Mouse (Mus musculus) adrenal gland, postnatal 14 days (tissue): ENCODE data around the gene Pnp. TPM values are rescaled to one million over a fixed set of nuclear protein-coding genes. Genes with fewer than 3 reads are reported as not detected.
"Not testable (repeated sequence)": the region's sequence is repeated elsewhere in the genome, so short reads cannot be mapped to it uniquely, and the experiment has no call there.

Experiments used
- DNase-seq: peaks from one replicate; pipeline ENCODE4 v3.0.0; 2021; ENCODE audit warnings: mixed read lengths
- total RNA-seq: library from RNA; stranded (reverse); gene quantifications from 2 replicates; pipeline ENCODE4 v1.2.3, GENCODE M21; 2021

Gene Pnp
- total RNA-seq, 1 experiment from 2014 or later: 61.3 TPM

DNA sequence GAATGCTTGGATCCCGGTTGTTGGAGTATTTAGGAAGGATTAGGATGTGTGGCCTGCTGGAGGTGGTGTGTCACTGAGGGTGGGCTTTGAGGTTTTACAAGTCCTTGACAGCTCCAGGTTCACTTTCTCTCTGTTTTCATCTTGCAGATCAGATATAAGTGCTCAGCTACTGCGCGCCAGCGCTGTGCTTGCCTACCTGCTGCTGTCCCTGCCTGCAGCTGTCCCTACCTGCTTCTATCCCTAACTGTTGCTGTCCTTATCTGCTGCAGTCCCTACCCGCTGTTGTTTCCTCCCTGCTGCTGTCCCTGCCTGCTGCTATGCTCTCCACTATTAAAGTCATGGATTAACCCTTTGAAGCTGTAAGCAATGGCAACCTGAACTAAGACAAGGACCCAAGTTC, 44.1 kb downstream of the Pnp start:
- no peak for DNase-seq

DNA sequence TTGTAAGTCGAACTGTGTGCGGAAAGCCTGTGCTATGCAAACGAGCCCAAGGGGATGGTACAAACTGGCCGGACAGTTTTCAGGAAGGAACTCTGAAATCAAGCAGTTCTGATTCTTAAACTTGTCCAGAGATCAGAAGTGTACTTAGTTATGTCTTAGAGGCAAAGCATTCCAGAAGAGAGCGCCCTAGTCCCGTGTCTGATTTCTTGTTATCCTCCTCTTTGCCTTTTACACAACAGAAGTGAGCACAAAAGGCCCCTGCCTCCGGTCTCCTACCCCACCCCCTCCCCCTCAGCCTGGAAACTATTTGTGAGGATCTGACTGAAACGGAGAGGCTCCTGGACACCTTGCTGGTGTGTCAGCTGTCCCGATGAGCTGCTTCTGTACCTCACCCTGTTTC, 45.8 kb downstream of the Pnp start:
- DNase-seq: peak; percentile 26

DNA sequence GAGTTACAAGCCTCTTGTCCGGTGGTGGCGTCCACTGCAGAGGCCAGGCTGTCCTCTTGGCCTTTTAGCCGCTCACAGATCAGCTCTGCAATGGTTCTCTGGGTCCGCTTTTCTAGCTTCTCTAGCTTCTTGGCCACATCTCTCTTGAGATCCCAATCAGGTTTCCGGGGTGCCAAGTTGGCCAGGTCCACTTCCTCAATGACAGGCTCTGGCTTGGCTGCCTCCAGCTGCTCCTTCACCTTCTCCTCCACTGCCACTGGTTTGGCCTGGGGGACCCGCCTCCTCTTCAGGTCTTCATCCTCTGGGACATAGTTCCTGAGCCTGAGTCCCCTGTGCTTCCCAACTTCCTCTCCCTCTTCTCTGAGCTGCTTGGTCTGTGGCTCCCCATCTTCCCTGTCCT, 47.6 kb downstream of the Pnp start:
- not testable (repeated sequence) for DNase-seq

DNA sequence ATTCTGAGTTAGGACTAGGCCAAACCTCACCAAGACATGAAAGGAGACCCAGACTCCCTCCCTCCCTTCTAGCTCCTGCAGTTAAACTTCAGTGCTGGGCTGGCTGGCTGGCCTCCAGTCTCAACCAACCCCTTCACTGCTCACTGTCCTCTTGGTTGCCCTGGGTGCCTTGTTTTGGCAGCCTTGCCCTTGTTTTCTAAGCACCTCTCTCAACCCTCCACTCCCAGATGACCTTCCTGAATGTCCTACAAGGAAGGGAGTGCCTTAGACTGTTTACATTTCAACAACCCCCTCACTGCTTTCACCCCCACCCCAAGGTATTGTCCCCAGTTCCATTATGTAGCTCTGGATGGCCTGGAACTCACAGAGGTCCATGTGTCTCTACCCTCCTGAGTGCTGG, 48.7 kb downstream of the Pnp start:
- no peak for DNase-seq

DNA sequence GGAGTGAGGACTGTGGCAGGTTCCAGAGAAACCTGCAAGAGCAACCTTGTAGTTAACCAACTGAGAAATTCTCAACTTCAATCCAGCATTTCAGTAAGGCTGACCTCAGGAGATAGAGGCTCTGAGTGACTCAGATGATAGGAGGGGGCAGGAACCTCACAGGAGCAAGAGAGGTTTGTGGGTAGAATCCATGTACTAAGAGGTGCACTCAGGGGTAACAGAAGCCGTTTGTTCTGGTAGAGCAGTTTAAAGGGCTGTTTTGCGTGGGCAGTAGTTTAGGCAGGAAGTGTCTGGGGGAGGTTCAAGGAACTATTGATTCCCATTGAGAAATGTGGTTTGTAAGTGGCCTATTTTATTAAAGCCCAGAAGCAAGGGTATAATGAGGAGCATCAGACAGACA, 50.3 kb downstream of the Pnp start:
- no peak for DNase-seq

DNA sequence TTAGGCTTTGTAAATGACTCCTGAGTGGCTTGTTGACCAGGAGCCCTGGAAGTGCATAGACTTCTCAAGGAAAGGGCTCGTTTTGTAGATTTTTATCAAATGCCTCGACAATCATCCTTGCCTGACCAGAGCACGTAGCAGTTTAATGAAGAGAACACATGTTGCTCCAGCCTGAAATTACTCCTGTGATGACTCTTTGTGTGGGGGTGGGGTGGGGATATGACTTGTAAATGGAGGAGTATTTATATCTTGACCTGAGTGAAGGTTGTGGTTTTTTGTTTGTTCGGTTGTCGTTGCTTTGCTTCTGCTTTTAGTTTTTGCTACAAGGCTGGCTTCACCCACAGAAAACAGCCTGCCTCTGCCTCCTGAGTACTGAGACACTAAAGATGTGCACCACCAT, 51.0 kb downstream of the Pnp start:
- no peak for DNase-seq

DNA sequence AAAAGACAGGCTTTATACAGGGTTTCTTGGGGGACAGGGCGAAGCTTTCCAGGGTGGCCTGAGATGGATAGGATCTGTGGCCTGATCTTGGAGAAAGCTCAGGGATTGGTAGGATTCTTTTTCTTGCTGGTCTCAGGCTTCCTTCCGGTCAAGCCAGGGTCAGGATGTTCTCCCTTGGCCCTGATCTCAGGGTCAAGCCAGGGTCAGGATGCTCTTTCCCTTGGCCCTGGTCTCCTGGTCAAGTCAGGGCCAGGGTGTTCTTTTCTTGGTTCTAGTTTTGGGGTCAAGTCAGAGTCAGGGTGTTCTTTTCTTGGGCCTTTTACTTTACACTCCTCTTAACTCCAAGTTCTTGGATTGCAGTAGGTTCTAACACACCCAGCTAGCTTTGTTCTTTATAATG, 56.8 kb downstream of the Pnp start:
- DNase-seq: peak; percentile 43

DNA sequence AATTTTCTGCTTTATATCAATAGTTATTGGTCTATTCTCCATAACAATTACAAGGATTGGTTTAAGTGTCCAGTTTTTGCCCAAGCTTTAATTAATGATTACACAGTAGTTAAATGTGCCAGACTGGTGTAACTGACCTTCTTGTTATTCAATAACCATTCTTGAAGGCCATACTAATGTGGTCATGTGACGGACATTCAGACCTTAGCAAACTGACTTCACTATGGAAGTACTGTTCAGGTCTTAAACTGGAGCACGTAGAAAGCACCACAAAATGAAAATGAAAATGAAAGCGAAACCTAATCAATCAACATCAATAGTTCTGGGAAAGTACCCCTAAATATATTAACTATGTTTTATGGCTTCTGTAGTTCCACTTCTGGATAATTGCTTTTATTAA, 60.2 kb downstream of the Pnp start:
- no peak for DNase-seq

DNA sequence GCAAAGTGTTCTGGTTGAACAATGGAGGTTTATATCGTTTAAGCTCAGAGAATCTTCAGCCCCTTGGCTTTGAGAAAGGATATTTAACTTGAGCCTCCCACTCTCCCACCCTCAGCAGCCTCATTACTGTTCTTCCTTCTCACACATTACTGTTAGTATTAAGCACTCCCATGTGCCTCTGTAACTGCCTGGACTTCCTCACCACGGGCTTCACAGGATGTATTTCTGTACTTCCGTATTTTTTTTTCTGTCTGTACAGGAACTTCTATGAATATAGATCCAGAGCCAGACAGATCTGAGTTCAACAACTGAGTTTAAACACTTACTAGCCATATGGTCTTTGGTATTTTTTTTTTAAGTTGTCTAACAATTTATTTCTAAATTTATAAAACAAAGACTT, 66.2 kb downstream of the Pnp start:
- DNase-seq: no peak

DNA sequence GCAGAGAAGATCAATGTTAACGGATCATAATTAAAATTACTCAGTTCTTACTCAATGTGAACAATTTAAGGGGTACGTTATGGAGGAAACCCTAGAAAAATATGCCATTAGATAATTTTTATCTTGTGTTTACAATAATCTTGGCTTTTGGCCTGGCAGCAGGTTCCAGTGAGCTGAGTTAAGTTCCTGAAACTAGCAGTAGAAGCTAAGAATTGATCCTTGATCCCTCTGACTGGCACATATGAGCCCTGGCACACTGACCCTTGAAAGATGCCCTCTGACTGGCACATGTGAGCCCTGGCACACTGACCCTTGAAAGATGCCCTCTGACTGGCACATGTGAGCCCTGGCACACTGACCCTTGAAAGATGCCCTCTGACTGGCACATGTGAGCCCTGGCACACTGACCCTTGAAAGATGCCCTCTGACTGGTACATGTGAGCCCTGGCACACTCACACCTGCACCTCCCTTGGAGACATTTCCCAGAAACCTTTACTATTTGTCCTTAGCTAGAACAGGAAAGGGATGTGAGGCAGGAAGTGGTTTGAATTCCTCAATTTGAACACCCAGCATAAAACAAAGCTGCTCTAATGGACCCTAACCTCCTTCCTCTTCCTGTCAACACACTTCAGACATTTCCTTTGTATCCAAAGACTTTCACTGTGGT, 67.3 kb downstream of the Pnp start:
- no peak for DNase-seq

DNA sequence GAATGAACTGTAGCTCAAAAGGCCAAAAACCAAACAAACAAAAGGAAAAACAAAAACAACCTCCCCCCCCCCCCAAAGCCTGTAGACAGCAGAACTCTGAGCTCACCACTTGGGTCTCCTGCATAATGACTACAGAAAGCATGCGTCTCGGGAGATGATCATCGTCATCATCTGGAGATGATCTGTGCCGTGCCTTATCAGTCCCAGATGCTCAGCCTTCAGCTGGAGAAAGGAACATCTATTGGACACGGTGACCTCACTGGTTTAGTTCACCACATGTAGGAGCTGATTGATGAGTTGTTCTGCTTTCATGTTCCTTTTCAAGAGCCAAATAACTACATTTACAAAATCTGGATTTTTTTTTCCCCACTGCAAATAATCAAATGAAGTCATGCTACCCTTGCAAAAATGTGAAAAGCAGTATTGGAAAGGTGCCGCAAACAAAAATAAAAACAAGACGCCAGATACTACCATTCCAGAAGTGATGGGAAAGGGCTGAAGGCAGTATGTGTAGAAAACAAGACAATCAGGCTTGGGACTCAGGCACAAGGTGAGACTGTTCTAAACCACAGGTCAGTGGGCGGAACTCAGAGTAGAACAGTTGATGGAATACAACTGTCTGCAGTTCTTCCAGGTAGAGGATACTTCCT, 76.4 kb downstream of the Pnp start, which contains the start of gene Rnase10:
Gene Rnase10 (plus strand): TSS at position 600 of the 650 bp plus-strand sequence.
- DNase-seq: no peak

DNA sequence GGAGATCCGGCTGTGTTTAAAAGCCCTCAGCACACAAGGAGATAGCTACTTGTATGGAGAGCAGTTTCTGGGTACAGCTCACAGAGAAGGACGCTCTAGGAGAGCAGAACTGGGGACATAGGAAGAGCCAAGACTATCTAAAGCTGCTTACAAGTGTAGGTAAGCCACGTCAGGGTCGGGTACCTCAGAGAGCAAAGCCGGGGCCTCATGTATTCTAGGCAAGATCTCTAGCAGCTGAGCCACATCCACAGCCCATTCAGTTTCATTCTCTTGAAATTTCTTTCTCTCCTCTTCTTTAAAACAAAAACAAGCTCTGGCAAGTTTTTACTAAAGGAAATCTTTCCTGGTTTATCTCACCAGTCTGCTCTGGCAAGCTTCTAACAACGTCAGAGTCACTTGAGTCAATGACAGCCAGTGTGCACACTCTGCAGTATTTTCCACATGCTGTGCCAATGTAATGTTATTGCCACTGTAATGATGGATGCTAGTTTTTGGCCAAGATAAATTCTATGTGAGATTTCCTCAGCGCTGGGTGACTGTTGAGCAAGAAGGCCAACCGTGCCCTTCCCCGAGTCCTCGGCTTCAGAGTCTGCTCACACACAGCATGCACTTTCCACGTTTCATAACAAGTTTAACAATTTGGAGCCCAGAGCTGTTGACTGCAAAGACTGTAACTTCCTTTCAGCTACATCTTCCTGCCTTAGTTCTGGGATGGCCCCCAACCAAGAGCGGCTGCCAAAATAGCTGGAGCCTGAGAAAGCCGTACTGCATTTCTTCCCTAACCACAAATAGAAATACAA, 77.2 kb downstream of the Pnp start:
- DNase-seq: peak; percentile 80

DNA sequence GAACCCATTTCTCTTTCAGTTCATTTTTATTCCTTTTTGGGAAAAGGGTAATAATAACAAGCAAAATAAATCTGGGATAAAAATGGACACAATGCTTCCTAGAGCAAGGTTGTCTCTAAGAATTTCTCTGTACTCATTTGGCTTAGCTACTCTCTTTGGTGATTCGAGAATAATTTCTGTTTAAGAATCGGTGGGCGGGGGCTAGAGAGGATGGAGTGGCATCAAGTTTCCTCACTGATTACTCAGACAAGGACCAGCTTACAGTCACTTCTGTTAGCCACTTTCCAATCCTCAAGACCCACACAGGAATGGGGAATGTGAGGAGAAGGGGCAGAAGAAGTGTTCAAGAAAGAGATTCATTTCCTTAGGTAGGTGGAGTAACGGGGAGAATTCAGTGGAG, 77.9 kb downstream of the Pnp start:
- DNase-seq: no peak

DNA sequence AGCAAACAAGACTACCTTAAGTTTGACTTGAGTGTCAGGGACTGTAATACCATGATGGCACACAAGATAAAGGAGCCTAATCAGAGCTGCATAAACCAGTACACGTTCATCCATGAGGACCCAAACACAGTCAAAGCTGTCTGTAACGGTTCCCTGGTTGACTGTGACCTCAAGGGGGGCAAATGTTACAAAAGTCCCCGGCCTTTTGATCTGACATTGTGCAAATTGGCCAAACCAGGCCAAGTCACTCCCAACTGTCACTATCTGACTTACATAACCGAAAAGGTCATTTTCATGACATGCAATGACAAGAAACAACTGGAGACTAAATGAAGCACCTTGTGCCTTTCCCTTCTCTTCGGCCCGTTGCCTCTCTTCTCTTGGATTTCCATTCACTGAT, 78.7 kb downstream of the Pnp start:
- peak; percentile 51 for DNase-seq

DNA sequence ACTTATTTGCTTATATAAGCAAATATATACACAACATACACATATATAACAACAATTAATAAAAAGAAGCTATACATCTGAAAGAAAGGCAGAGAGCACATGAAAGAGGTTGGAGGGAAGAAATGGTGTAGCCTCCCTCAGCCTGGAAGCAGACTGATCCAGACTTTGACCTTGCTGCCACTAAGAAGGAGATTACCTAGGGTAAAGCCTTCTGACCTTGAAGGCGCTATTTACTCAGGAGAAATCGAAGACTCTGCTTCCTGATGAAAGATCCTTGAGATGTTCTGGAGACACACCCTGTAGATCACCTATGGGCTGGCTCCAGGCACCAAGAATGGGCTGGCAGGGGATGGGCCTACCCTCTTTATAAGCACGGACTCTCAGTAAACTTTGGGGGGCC, 83.8 kb downstream of the Pnp start:
- not testable (repeated sequence) for DNase-seq

Other genes starting within 250 kb of the Pnp start
- not detected in 2 replicates for gene Olfr747, start 237.9 kb upstream of the Pnp start, total RNA-seq
- not detected in 2 replicates for gene Olfr748, start 223.7 kb upstream of the Pnp start, total RNA-seq
- gene Olfr749, start 186.0 kb upstream of the Pnp start, total RNA-seq: not detected in 2 replicates
- 33.6 and 40.3 TPM in 2 replicates for gene Ttc5, start 145.6 kb upstream of the Pnp start, total RNA-seq
- gene Ccnb1ip1, start 123.3 kb upstream of the Pnp start, total RNA-seq: not detected in 2 replicates
- gene Parp2, start 123.2 kb upstream of the Pnp start, total RNA-seq: 29.2 and 37.8 TPM in 2 replicates
- 20.8 and 23.3 TPM in 2 replicates for gene Tep1, start 60.5 kb upstream of the Pnp start, total RNA-seq
- 1.1 and 1.5 TPM in 2 replicates for gene Klhl33, start 33.6 kb upstream of the Pnp start, total RNA-seq
- 60.9 TPM in 2 replicates for gene Osgep, start 6.2 kb upstream of the Pnp start, total RNA-seq
- 66.1 and 71.3 TPM in 2 replicates for gene Apex1, start 6.1 kb upstream of the Pnp start, total RNA-seq
- gene Pip4p1, start 226 bp upstream of the Pnp start, total RNA-seq: 44.3 and 47.2 TPM in 2 replicates
- gene Gm49342, start 13.4 kb downstream of the Pnp start, total RNA-seq: 51.4 and 57.2 TPM in 2 replicates
- gene Pnp2, start 24.9 kb downstream of the Pnp start, total RNA-seq: 2.6 and 3.1 TPM in 2 replicates
- gene Rnase10, start 76.7 kb downstream of the Pnp start, total RNA-seq: 0.33 TPM in 1 of 2 replicates, not detected in the other
- gene Rnase9, start 110.8 kb downstream of the Pnp start, total RNA-seq: not detected in 2 replicates
- not detected in 2 replicates for gene Rnase11, start 119.1 kb downstream of the Pnp start, total RNA-seq
- not detected in 2 replicates for gene Rnase12, start 126.6 kb downstream of the Pnp start, total RNA-seq
- gene Olfr750, start 143.4 kb downstream of the Pnp start, total RNA-seq: not detected in 2 replicates
- 56.5 and 131 TPM in 2 replicates for gene Rnase4, start 160.0 kb downstream of the Pnp start, total RNA-seq
- gene Ang, start 160.1 kb downstream of the Pnp start, total RNA-seq: 6.0 and 37.1 TPM in 2 replicates
- gene Eddm3b, start 183.3 kb downstream of the Pnp start, total RNA-seq: not detected in 2 replicates
- gene Rnase6, start 192.8 kb downstream of the Pnp start, total RNA-seq: 1.3 and 4.5 TPM in 2 replicates
- gene Rnase1, start 215.7 kb downstream of the Pnp start, total RNA-seq: not detected in 2 replicates
- not detected in 2 replicates for gene Rnase2b, start 231.2 kb downstream of the Pnp start, total RNA-seq